Mouse (Mus musculus): ENCODE results near the gene Eml3. TPM values are rescaled to one million over a fixed set of nuclear protein-coding genes. Genes with fewer than 3 reads are reported as not detected.

Eml3 gene
- polyA plus RNA-seq, 1 experiment, result 28.2 TPM

GRCm38 (mm10) chr19:8928689-8929223, 596 bp upstream of the Eml3 start:
- TF ChIP-seq POLR2A (IDR thresholded peaks at IDR 0.05; ENCODE audit: low read depth, low read length) (no peak; the same call in 1 of the 2 replicates), CTCF (IDR thresholded peaks at IDR 0.05; ENCODE audit: borderline replicate concordance, insufficient read depth, low read length) (no peak)
- H3K4me1 ChIP-seq (ENCODE audit: control insufficient read depth, insufficient read depth, low read length), result peaks cover 3% of the 10 kb centered on the region; the same call in 1 of the 2 replicates
- H3K4me3 ChIP-seq (ENCODE audit: insufficient read depth, low read length), result peak overlapping the region; percentile 84; the same call in 1 of the 2 replicates
- no peak overlapping the region for H3K27ac ChIP-seq (ENCODE audit: insufficient read depth, low read length)

GRCm38 (mm10) chr19:8930117-8930516, 765 bp downstream of the Eml3 start:
- no peak overlapping the region for H3K27ac ChIP-seq (ENCODE audit: insufficient read depth, low read length)
- TF ChIP-seq POLR2A (IDR thresholded peaks at IDR 0.05; ENCODE audit: low read depth, low read length), result no peak
- no peak for TF ChIP-seq CTCF (IDR thresholded peaks at IDR 0.05; ENCODE audit: borderline replicate concordance, insufficient read depth, low read length)

GRCm38 (mm10) chr19:8930771-8931170, 1.4 kb downstream of the Eml3 start:
- Histone ChIP-seq H3K4me1 (ENCODE audit: control insufficient read depth, insufficient read depth, low read length) (peaks cover 3% of the 10 kb centered on the region; the same call in 1 of the 2 replicates), H3K27ac (ENCODE audit: insufficient read depth, low read length) (no peak overlapping the region), H3K4me3 (ENCODE audit: insufficient read depth, low read length) (peak overlapping the region; percentile 84)
- no peak for TF ChIP-seq POLR2A (IDR thresholded peaks at IDR 0.05; ENCODE audit: low read depth, low read length)
- TF ChIP-seq CTCF (IDR thresholded peaks at IDR 0.05; ENCODE audit: borderline replicate concordance, insufficient read depth, low read length), result no peak

More at GRCm38 (mm10) chr19:8930117-8930516, 765 bp downstream of the Eml3 start:
- peaks cover 3% of the 10 kb centered on the region; the same call in 1 of the 2 replicates for H3K4me1 ChIP-seq (ENCODE audit: control insufficient read depth, insufficient read depth, low read length)
- peak overlapping the region; percentile 84 for H3K4me3 ChIP-seq (ENCODE audit: insufficient read depth, low read length)

GRCm38 (mm10) chr19:8936736-8937135, 7.4 kb downstream of the Eml3 start:
- H3K4me1 ChIP-seq (ENCODE audit: control insufficient read depth, insufficient read depth, low read length), result peaks cover 4% of the 10 kb centered on the region; the same call in 1 of the 2 replicates
- no peak overlapping the region for H3K4me3 ChIP-seq (ENCODE audit: insufficient read depth, low read length)
- H3K27ac ChIP-seq (ENCODE audit: insufficient read depth, low read length), result no peak overlapping the region

GRCm38 (mm10) chr19:8940526-8941133, 11.3 kb downstream of the Eml3 start:
- TF ChIP-seq POLR2A (IDR thresholded peaks at IDR 0.05; ENCODE audit: low read depth, low read length) (no peak), CTCF (IDR thresholded peaks at IDR 0.05; ENCODE audit: borderline replicate concordance, insufficient read depth, low read length) (no peak)
- Histone ChIP-seq H3K4me3 (ENCODE audit: insufficient read depth, low read length) (no peak overlapping the region), H3K4me1 (ENCODE audit: control insufficient read depth, insufficient read depth, low read length) (peaks cover 6% of the 10 kb centered on the region), H3K27ac (ENCODE audit: insufficient read depth, low read length) (no peak overlapping the region)

More at GRCm38 (mm10) chr19:8936736-8937135, 7.4 kb downstream of the Eml3 start:
- TF ChIP-seq CTCF (IDR thresholded peaks at IDR 0.05; ENCODE audit: borderline replicate concordance, insufficient read depth, low read length), result no peak
- TF ChIP-seq POLR2A (IDR thresholded peaks at IDR 0.05; ENCODE audit: low read depth, low read length), result no peak

- Histone ChIP-seq H3K27ac (ENCODE audit: insufficient read depth, low read length) (no peak overlapping the region), H3K4me1 (ENCODE audit: control insufficient read depth, insufficient read depth, low read length) (peaks cover 6% of the 10 kb centered on the region), H3K4me3 (ENCODE audit: insufficient read depth, low read length) (peak overlapping the region; percentile 24)
- TF ChIP-seq POLR2A (IDR thresholded peaks at IDR 0.05; ENCODE audit: low read depth, low read length) (no peak), CTCF (IDR thresholded peaks at IDR 0.05; ENCODE audit: borderline replicate concordance, insufficient read depth, low read length) (no peak)
These were observed 11.8 kb downstream of the Eml3 start for GRCm38 (mm10) chr19:8941136-8941514.

GRCm38 (mm10) chr19:8941515-8942217, 12.3 kb downstream of the Eml3 start, which contains the start of gene Mta2:
Gene Mta2, plus strand, starts transcription at chr19:8941875.
- H3K4me3 ChIP-seq (ENCODE audit: insufficient read depth, low read length), result peak within 1 kb of the TSS; percentile 55
- no peak for TF ChIP-seq CTCF (IDR thresholded peaks at IDR 0.05; ENCODE audit: borderline replicate concordance, insufficient read depth, low read length)
- peak; percentile 86 for TF ChIP-seq POLR2A (IDR thresholded peaks at IDR 0.05; ENCODE audit: low read depth, low read length)
- peak within 1 kb of the TSS; percentile 72 for H3K27ac ChIP-seq (ENCODE audit: insufficient read depth, low read length)
- H3K4me1 ChIP-seq (ENCODE audit: control insufficient read depth, insufficient read depth, low read length), result peaks cover 6% of the 10 kb centered on the region

- no peak for TF ChIP-seq POLR2A (IDR thresholded peaks at IDR 0.05; ENCODE audit: low read depth, low read length)
- TF ChIP-seq CTCF (IDR thresholded peaks at IDR 0.05; ENCODE audit: borderline replicate concordance, insufficient read depth, low read length), result no peak
- peaks cover 6% of the 10 kb centered on the region for H3K4me1 ChIP-seq (ENCODE audit: control insufficient read depth, insufficient read depth, low read length)
These were observed 13.1 kb downstream of the Eml3 start for GRCm38 (mm10) chr19:8942276-8942964.

GRCm38 (mm10) chr19:8943047-8943446, 13.7 kb downstream of the Eml3 start:
- TF ChIP-seq CTCF (IDR thresholded peaks at IDR 0.05; ENCODE audit: borderline replicate concordance, insufficient read depth, low read length) (no peak), POLR2A (IDR thresholded peaks at IDR 0.05; ENCODE audit: low read depth, low read length) (no peak)
- Histone ChIP-seq H3K4me1 (ENCODE audit: control insufficient read depth, insufficient read depth, low read length) (peaks cover 6% of the 10 kb centered on the region), H3K27ac (ENCODE audit: insufficient read depth, low read length) (no peak overlapping the region), H3K4me3 (ENCODE audit: insufficient read depth, low read length) (peak overlapping the region; percentile 55)

More at GRCm38 (mm10) chr19:8942276-8942964, 13.1 kb downstream of the Eml3 start:
- H3K4me3 ChIP-seq (ENCODE audit: insufficient read depth, low read length), result peak overlapping the region; percentile 55
- peak overlapping the region; percentile 72 for H3K27ac ChIP-seq (ENCODE audit: insufficient read depth, low read length)

Data from embryonic fibroblast, embryonic 13.5 days (primary cell).